Mouse (Mus musculus): ENCODE results near the gene Slc5a5. TPM values are rescaled to one million over a fixed set of nuclear protein-coding genes. Genes with fewer than 3 reads are reported as not detected.

The Slc5a5 gene
- polyA plus RNA-seq, 2 experiments, result 0.03 to 0.10 TPM

DNA sequence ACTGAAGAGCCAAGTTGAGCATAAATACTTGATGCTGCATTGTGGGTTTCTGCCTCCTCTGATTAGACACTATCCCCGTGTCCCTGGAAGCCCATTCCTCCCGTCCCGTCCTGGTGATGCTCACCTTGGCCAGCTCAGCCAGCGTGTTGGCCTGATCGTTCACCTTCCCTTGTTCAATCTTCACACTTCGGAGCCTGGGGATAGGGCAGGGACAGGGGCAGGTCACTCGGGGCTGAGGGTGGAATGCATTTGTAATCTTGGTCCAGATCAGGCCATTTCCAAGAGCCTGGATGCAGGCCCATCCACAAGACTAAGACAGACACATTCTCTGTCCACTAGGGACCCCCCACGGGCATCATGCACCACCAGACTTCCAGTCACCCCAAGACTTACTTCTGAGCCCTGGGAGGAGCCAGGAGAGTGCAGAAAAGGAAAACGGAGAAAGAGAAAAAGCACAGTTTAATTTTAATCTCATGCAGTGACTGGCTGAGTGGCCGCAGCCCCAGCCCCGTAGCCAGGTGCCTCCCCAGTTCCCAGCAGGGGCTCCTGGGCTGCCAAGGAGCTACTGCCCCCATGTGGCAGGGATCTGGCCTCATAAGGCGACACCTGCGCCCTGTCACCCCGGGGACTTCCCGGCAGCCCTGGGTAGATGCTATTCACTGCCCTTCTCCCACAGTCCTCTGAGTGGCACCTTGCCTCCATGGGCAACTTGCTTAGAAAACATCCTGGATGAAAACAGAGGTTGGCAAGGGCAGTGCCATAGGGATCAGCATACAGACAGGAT is 46.0 kb downstream of the Slc5a5 start:
- TF ChIP-seq EP300 (IDR thresholded peaks at IDR 0.05; ENCODE audit: low read depth), result no peak
- peak; percentile 74 for TF ChIP-seq CTCF (IDR thresholded peaks at IDR 0.05; ENCODE audit: low read depth)
- H3K4me2 ChIP-seq (ENCODE audit: low read depth), result no peak overlapping the region
- no peak overlapping the region for H3K4me3 ChIP-seq (ENCODE audit: insufficient read depth in 1 of 2, low read depth in 2 of 2, low read length in 2 of 2)
- H3K4me1 ChIP-seq (replicated peaks; ENCODE audit: control insufficient read depth in 2 of 2, insufficient read depth in 2 of 2, low read length in 1 of 2), result peaks cover 35 to 37% of the 10 kb centered on the region in 2 experiments
- H3K9me3 ChIP-seq (ENCODE audit: control insufficient read depth, low read length), result no peaks in the 10 kb centered on the region
- H3K27ac ChIP-seq, result no peak overlapping the region
- no peaks in the 10 kb centered on the region for H3K27me3 ChIP-seq (ENCODE audit: control insufficient read depth, insufficient read depth, low read length)
- no peak for DNase-seq (ENCODE audit: low read depth in 3 of 3, low spot score in 3 of 3)
- WGBS (ENCODE audit: insufficient replicate concordance), result 44% methylated on average over 15 of the region's 15 CpGs
- H3K9ac ChIP-seq (replicated peaks), result 0 out of 2 replicates have a peak overlapping the region, but pooled peaks have one; percentile 3
- no peaks in the 10 kb centered on the region for H3K36me3 ChIP-seq (replicated peaks; ENCODE audit: control insufficient read depth, insufficient read depth, low read depth)
- no peak for ATAC-seq (ENCODE audit: insufficient read depth)

DNA sequence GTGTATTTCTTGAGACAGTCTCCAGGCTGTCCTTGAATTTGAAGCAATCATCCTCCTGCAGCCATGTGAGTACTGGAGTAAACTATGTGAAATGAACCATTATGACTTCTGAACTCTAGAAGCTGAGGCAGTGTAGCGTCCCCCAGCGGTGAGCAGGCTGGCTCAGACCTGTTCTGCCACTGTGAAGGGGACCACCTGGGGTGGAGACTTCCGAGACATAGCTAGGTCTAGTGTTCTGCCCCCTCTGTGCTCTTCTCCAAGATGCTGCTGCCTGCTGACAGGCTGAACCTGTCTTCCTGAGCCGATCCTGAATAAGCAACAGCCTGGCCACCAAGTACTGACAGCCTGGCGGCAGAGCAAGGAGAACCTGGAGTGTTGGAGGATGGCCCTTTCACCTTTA is 47.4 kb downstream of the Slc5a5 start:
- peaks cover 41 to 46% of the 10 kb centered on the region in 2 experiments for H3K4me1 ChIP-seq (replicated peaks; ENCODE audit: control insufficient read depth in 2 of 2, insufficient read depth in 2 of 2, low read length in 1 of 2)
- ATAC-seq (ENCODE audit: insufficient read depth), result no peak

DNA sequence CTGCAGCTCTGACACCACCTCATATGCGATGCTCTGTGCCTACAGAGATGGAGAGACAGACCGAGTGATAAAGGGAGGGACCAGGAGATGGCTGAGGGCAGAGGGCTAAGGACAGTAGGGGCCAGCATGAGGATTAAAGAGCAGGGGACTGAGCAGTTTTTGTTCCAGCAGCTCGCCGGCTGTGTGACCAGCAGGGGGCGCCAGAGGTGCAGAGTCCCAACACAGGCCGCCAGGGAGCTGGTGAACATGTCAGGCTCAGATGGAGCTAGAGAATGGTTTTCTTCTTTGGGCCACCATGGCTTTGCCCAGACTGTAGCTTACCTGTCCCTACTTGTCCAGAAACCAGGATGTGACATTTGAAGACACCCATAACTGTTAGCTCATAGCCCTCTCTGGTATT is 48.0 kb downstream of the Slc5a5 start:
- peak overlapping the region; percentile 99 for H3K27ac ChIP-seq
- H3K4me1 ChIP-seq (replicated peaks; ENCODE audit: control insufficient read depth in 2 of 2, insufficient read depth in 2 of 2, low read length in 1 of 2), result peaks cover 43 to 48% of the 10 kb centered on the region in 2 experiments
- ATAC-seq (ENCODE audit: insufficient read depth), result no peak
- H3K9ac ChIP-seq (replicated peaks), result peak overlapping the region; percentile 93
- DNase-seq (ENCODE audit: low read depth in 3 of 3, low spot score in 3 of 3), result peak; percentile 75 to 82 (median 76)
- H3K4me3 ChIP-seq (ENCODE audit: insufficient read depth in 1 of 2, low read depth in 2 of 2, low read length in 2 of 2), result no peak overlapping the region
- WGBS (ENCODE audit: insufficient replicate concordance), result 1% methylated on average over 6 of the region's 6 CpGs
- peak; percentile 99 for TF ChIP-seq CTCF (IDR thresholded peaks at IDR 0.05; ENCODE audit: low read depth)
- no peak for TF ChIP-seq EP300 (IDR thresholded peaks at IDR 0.05; ENCODE audit: low read depth)
- H3K27me3 ChIP-seq (ENCODE audit: control insufficient read depth, insufficient read depth, low read length), result no peaks in the 10 kb centered on the region
- no peaks in the 10 kb centered on the region for H3K36me3 ChIP-seq (replicated peaks; ENCODE audit: control insufficient read depth, insufficient read depth, low read depth)
- peak overlapping the region; percentile 82 for H3K4me2 ChIP-seq (ENCODE audit: low read depth)
- no peaks in the 10 kb centered on the region for H3K9me3 ChIP-seq (ENCODE audit: control insufficient read depth, low read length)

More for the DNA sequence above, 47.4 kb downstream of the Slc5a5 start:
- Histone ChIP-seq H3K36me3 (replicated peaks; ENCODE audit: control insufficient read depth, insufficient read depth, low read depth) (no peaks in the 10 kb centered on the region), H3K9me3 (ENCODE audit: control insufficient read depth, low read length) (no peaks in the 10 kb centered on the region), H3K9ac (replicated peaks) (peak overlapping the region; percentile 6), H3K4me3 (ENCODE audit: insufficient read depth in 1 of 2, low read depth in 2 of 2, low read length in 2 of 2) (no peak overlapping the region), H3K4me2 (ENCODE audit: low read depth) (no peak overlapping the region; the same call in 1 of the 2 replicates), H3K27ac (peak overlapping the region; percentile 99), H3K27me3 (ENCODE audit: control insufficient read depth, insufficient read depth, low read length) (no peaks in the 10 kb centered on the region)
- DNase-seq (ENCODE audit: low read depth in 3 of 3, low spot score in 3 of 3), result no peak
- no peak for TF ChIP-seq CTCF (IDR thresholded peaks at IDR 0.05; ENCODE audit: low read depth)
- no peak for TF ChIP-seq EP300 (IDR thresholded peaks at IDR 0.05; ENCODE audit: low read depth)
- WGBS (ENCODE audit: insufficient replicate concordance), result 43% methylated on average over 5 of the region's 5 CpGs

DNA sequence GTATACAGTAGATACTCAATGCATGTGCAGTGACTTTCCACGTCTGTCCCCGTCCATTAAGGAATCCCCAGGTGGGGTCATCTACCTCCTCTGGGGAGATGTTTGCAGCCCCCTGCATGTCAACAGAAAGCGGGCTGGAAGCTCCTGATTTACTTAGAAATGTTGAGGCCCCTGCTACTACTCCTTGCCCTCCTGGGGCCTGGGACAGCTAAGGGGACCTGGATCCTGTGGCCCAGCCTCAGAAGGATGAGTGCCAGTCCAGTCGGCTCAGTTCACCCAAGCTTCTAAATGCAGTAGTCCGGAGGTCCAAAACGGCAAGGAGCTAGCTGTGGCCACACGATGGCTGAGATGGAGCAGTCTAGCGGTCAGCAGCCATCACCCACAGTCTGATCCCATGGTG is 48.6 kb downstream of the Slc5a5 start:
- DNase-seq (ENCODE audit: low read depth in 3 of 3, low spot score in 3 of 3) (no peak), ATAC-seq (ENCODE audit: insufficient read depth) (no peak)
- no peak for TF ChIP-seq CTCF (IDR thresholded peaks at IDR 0.05; ENCODE audit: low read depth)
- no peak for TF ChIP-seq EP300 (IDR thresholded peaks at IDR 0.05; ENCODE audit: low read depth)
- Histone ChIP-seq H3K9ac (replicated peaks) (peak overlapping the region; percentile 93), H3K4me2 (ENCODE audit: low read depth) (peak overlapping the region; percentile 82), H3K27ac (peak overlapping the region; percentile 99), H3K4me3 (ENCODE audit: insufficient read depth in 1 of 2, low read depth in 2 of 2, low read length in 2 of 2) (no peak overlapping the region; a peak in 1 of 4 replicates), H3K27me3 (ENCODE audit: control insufficient read depth, insufficient read depth, low read length) (no peaks in the 10 kb centered on the region), H3K36me3 (replicated peaks; ENCODE audit: control insufficient read depth, insufficient read depth, low read depth) (no peaks in the 10 kb centered on the region), H3K4me1 (replicated peaks; ENCODE audit: control insufficient read depth in 2 of 2, insufficient read depth in 2 of 2, low read length in 1 of 2) (peaks cover 43 to 48% of the 10 kb centered on the region in 2 experiments), H3K9me3 (ENCODE audit: control insufficient read depth, low read length) (no peaks in the 10 kb centered on the region)
- 65% methylated on average over 8 of the region's 8 CpGs for WGBS (ENCODE audit: insufficient replicate concordance)

DNA sequence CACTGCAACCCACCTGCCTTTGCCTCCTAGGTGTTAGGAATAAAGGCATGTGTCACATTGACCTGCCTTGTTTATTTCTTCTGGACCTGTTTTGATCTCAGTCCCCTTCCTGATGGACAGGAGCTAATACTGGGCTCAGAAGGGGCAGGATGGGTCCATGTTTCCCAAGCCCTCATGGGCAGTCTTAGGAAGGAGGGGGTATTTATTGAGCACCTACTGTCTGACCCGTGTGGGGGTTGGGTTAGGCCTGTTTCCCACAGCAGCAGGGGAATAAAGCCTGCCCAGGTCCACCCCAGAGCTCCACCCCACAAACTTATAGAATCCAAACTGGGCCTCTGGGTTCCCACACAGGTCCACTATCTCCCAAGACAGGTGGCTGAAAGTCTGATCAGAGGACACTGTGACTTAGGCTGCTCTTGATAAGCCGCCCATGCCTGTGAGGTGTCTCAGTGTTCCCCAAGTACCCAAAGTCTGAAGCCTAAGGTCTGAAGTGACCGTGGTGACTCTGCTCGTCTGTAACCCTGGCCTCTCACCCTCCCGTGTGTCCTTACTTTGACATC is 49.3 kb downstream of the Slc5a5 start:
- ATAC-seq (ENCODE audit: insufficient read depth) (peak; percentile 56), DNase-seq (ENCODE audit: low read depth in 3 of 3, low spot score in 3 of 3) (peak; percentile 92 to 94 (median 94))
- peak overlapping the region; percentile 99 for H3K27ac ChIP-seq
- H3K4me3 ChIP-seq (ENCODE audit: insufficient read depth in 1 of 2, low read depth in 2 of 2, low read length in 2 of 2), result peak overlapping the region; percentile 32 to 65
- H3K9me3 ChIP-seq (ENCODE audit: control insufficient read depth, low read length), result no peaks in the 10 kb centered on the region
- TF ChIP-seq CTCF (IDR thresholded peaks at IDR 0.05; ENCODE audit: low read depth) (no peak), EP300 (IDR thresholded peaks at IDR 0.05; ENCODE audit: low read depth) (peak; percentile 95)
- 18% methylated on average over 5 of the region's 5 CpGs for WGBS (ENCODE audit: insufficient replicate concordance)
- H3K4me2 ChIP-seq (ENCODE audit: low read depth), result peak overlapping the region; percentile 82
- peaks cover 43 to 50% of the 10 kb centered on the region in 2 experiments for H3K4me1 ChIP-seq (replicated peaks; ENCODE audit: control insufficient read depth in 2 of 2, insufficient read depth in 2 of 2, low read length in 1 of 2)
- H3K27me3 ChIP-seq (ENCODE audit: control insufficient read depth, insufficient read depth, low read length), result no peaks in the 10 kb centered on the region
- H3K36me3 ChIP-seq (replicated peaks; ENCODE audit: control insufficient read depth, insufficient read depth, low read depth), result no peaks in the 10 kb centered on the region
- peak overlapping the region; percentile 93 for H3K9ac ChIP-seq (replicated peaks)

Data from liver, embryonic 14.5 days (tissue).